Mouse (Mus musculus) gastrocnemius, postnatal 4 days (tissue): ENCODE results near the gene Ctbs. TPM values are rescaled to one million over a fixed set of nuclear protein-coding genes. Genes with fewer than 3 reads are reported as not detected.

ENCODE experiments used
- DNase-seq, 2 experiments: peaks; one replicate each; pipeline ENCODE4 v3.0.0; 2021 to 2022; ENCODE audit warnings: low spot score in 2 of 2, mixed read lengths in 2 of 2
- long read RNA-seq, 2 experiments: library from polyadenylated mRNA; stranded (forward); transcript quantifications; one replicate each; pipeline ENCODE4 v2.0.0; 2021
- total RNA-seq, 2 experiments: library from RNA; stranded (reverse); gene quantifications; 2 replicates each; pipeline ENCODE4 v1.2.3; 2021

Ctbs gene
- 1 to 10 TPM; 7.9 to 8.6 TPM for total RNA-seq
- long read RNA-seq, experiment 1, partial matches to known transcripts, result 1 of 7 reads
- long read RNA-seq, experiment 1, other reads (novel, unspliced or antisense), result 3 of 7 reads
- long read RNA-seq, experiment 2, partial matches to known transcripts, result 0 of 5 reads
- long read RNA-seq, experiment 2, other reads (novel, unspliced or antisense), result 3 of 5 reads

DNA sequence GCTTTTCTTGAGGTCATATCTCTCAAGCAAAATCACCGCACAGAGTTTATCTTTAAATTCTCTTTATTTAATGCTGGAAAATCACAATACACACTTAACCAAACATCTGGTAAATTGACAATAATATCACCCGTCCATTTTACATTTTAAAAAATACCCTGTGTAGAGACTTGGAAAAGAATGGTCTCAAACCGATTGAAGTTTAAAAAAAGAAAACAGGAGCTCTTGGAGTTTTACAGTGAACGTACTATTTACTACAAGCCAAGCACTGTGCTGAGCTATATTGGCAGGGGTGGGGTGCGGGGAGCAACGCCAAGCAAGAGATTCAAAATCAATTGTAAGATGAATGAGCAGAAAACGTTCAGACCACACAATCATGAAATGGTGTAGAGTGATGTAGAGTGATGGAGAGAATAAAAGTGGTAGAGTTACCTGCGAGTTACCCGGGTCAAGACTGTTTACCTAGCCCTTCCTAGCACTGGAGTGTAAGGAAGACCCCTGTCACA is at the start of gene Ctbs:
Gene Ctbs (plus strand): TSS at position 51 of the 506 bp plus-strand sequence.
- DNase-seq, result no peak

DNA sequence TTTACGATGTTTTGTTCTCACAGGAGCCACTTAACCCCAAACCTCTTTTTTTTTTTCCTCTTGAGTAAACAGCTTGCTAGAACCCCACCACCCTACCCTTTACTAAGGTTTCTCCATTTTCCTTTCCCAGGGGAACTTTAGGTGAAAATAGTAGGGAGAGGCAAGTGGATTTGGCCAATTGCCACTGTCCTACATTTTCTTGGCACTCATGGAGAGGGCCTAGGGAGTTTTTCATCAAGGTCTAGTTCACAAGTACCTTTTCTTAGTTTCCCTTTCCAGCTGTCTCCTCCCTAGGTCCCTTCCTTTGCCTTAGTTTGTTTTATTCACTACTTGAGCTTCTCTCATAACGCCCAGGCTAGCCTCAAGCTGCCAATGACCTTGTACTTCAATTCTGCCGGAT is 45.8 kb upstream of the Ctbs start:
- no peak for DNase-seq

GRCm38 (mm10) chr3:146404311-146405201 is 45.0 kb upstream of the Ctbs start, which contains the start of gene Ssx2ip:
Gene Ssx2ip (plus strand): TSS chr3:146404642.
- DNase-seq, result peak; percentile 98 to 99

DNA sequence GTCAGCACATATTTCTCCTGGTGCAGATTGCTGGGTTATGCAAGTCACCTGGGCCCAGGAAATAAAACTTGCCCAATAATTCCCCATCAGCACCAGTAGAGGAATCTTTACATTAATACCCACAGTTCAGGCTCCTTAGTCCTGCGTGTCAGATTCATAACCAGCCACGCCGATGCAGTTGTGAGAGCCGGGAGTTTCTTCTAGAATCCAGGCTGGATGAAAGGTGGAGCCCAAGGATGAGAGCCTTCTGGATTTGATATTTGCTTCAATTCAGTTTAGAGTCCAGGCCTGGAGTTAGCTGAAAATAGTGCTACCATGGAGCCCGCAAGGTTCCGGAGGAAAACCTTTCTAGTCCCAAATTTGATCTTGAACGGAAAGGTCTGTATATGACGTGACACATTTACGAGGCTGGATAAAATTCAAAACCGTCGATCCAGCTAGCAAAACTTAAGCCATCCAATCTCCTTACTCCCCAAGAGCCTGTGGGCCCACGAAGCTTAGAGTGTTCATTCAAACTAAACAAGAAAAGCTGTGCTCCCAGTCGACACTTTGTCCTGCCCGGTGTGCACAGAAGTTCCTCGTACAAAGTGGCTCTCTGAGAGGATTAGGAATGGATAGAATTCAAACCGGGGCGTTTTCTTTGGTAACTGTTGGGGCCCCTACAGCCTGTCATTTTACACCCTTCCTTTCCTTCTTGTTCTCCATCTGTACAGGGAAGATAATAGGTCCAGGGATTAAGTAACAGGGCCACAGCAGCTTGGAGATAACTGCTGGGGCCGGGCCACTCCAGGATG is 44.2 kb upstream of the Ctbs start:
- no peak for DNase-seq

DNA sequence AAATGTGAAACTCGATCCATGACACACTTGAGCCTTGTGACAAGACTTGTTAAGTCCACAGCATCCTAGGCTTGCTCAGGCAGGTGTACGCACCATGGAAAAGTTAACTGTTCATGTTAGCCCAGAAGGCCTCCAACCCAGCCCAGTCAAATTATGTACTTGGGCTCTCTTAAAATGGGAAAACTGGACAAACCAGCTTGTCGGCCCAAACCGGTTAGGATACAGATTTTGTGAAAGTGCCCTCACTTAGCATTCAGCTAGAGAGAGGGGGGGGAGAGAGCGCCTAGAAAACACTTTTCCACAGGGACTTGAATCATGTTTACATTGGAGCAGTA is 43.6 kb upstream of the Ctbs start:
- no peak for DNase-seq

DNA sequence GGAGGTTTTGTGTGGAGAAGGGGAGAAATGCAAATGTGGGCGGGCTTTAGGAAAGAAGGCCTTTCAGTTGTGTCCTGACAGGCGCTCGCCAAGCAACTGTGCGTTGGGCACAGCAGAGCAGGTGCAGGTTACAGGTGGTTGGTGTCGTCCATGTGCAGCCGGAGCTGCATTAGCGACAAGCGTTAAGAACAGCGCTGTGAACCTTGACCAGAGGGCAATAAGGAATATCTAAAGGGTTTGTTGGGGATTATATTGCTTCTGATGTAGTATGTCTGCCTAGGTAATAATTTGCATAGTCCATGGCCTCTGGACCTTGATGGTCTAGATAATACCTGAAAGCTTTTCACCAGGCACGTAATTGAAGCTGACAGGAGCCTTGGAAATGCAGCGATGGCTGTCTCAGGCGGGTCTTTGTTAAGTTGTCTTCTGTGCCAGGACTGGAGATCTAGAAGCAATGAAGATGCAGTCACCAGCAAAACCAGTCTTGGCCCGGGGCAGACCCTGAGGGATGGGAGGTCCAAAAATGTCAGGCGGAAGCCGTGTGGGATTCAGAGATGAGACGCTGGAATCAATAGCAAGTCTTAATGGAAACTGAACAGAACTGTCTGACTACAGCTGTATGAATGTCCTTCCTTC is 42.4 kb upstream of the Ctbs start:
- DNase-seq, result no peak

DNA sequence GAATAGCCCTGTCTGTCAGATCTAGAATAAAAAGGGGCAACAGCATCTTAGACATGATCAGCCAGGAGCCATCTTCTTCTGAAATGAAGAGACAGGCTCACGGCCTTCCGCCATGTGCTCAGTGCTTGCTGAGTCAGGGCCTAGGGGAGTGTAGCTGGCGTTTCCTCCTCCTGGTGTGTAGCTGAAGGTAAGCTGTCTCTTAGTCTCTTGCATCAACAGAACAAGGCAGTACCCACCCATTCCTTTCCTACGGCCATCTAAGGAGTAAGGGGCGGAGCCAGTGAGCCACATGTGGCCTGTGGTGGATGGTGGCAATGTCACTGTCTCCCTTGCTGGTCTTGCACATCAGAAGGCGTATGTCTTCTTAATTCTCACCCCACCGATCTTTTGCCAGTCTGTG is 39.5 kb upstream of the Ctbs start:
- no peak for DNase-seq

DNA sequence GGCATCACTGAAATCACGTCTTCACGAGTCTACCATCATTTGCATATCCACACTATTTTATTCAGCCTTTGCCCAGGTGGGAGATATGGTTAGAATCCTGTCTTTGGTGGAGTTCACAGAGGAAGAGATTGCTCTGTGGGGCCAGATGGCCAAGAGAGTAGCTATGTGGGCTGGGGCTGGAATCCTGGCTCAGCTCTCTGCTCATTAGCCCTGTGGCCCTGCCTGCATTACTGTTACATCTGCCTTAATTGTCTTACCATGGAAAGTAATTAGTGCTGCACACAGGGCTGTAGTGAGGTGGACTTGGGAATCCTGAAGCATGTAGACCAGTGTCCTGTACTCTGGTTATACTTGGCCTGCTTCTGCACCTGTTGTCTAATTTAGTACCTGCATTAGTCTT is 37.6 kb upstream of the Ctbs start:
- DNase-seq, result no peak

DNA sequence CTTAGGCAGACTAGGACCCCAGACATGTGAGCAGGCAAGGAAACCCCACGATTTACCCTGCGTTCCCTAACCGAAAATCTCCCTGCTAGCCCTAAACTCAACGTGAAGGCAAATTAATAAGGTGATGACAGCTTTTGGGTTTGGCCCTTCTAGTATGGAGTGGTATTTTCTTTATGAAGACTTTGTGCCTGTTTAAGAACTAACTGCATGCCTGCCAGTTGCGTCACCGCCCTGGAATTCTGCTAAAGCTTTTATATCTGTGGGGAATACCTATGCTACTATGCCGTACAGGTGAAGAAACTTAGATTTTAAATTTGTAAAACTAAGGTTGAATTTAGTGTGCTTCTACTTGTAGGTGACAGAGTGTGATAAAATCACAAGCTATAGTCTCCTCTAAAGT is 37.1 kb upstream of the Ctbs start:
- no peak for DNase-seq

GRCm38 (mm10) chr3:146413016-146413415 is 36.6 kb upstream of the Ctbs start:
- DNase-seq, result no peak

- no peak for DNase-seq
Observed at GRCm38 (mm10) chr3:146413992-146414391, 35.6 kb upstream of the Ctbs start.

- no peak for DNase-seq
Observed at GRCm38 (mm10) chr3:146414555-146414954, 35.0 kb upstream of the Ctbs start.

GRCm38 (mm10) chr3:146417873-146418272 is 31.7 kb upstream of the Ctbs start:
- no peak for DNase-seq

- no peak for DNase-seq
Observed at GRCm38 (mm10) chr3:146418901-146419300, 30.7 kb upstream of the Ctbs start.

- DNase-seq, result no peak
Observed at GRCm38 (mm10) chr3:146419534-146419933, 30.1 kb upstream of the Ctbs start.

DNA sequence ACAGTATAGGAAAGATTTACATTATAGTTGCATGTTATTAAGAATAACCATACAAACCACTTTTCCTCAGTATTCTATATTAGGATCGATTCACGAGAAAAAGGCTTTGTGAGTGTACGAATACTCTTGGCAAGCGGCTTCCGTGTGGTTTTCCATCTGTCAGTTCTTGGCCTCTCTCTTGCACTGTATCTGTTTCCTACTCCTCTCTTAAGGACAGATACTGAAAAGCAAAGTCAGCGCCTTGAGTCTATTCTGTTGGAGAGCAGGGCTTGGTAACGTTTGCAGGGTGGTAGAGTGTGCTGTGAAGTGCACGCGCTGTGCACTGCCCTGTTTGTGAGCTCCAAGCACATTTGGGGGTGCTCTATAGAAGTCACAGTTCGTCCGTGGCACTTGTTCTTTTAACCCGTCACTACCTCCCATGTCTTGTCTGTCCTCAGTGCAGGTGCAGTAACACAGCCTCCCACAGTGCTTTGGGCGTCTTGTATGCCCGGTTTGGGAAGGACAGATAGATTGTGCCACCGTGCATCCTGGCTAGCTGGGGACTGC is 29.5 kb upstream of the Ctbs start:
- no peak for DNase-seq

- DNase-seq, result no peak
Observed at GRCm38 (mm10) chr3:146421787-146422186, 27.8 kb upstream of the Ctbs start.

DNA sequence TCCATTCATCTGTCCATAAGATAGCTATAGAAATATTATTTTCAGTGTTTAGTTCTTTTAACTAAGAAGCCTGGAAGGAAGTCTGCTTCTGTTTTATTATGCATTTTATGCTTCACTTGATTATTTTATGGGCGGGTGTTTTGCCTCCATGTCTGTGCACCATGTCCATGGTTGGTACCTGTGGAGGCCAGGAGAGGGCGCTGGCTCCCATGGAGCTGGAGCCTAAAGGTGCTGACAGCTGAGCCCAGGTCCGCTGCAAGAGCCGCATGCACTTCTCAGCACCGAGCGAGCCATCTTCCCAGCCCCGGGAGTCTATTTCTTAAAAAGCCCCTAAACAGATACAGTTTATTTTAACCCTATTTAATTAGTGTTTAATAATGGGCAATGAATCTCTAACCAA is 25.9 kb upstream of the Ctbs start:
- DNase-seq, result no peak

DNA sequence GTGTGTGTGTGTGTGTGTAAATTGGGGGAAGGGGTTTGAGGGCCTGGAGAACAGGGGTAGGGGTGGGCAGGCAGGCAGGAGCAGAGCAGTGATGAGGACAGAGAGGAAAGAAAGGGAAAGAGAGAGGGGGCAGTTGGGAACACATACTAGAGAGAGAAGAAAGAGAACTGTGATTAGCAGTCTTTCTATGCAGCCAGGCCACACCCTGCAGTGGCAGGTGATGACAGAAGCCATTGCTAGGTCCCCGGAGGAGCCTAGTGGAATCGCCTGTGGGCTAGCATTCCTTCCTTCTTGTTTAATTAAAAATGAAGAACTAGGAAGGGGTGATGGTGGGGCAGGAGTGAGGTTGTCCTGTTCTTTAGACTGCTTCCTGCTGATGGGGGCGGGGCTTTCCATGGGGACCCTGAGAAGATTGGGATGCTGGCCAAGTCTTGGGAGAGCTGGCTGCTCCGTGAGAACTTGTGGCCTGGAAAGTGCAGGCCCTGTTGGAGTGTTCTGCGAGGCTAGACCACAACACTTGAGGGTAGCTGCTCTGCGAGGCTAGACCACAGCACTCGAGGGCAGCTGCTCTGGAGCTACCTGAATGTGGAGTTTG is 25.2 kb upstream of the Ctbs start:
- no peak for DNase-seq

GRCm38 (mm10) chr3:146425902-146426301 is 23.7 kb upstream of the Ctbs start:
- no peak for DNase-seq

DNA sequence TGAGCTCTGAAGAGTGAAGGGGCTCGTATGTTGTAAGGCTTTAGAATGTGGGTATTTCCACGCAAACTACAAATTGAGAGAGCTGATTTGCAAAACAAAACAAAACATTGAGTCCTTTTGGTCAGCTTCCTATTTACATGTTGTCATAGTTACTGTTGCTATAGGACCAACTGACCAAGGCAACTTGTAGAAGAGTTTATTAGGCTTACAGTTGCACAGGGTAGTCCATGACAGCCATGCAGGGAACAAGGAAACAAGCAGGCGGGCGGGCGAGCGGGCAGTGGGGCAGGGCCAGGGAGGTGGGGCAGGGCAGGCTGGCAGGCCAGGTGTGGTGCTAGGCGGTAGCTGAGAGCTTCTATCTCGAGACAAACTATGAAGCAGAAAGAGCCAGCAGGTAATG is 23.1 kb upstream of the Ctbs start:
- DNase-seq, result no peak
